Mouse (Mus musculus): Measurements from ENCODE around the gene Pkig. TPM values are rescaled to one million over a fixed set of nuclear protein-coding genes. Genes with fewer than 3 reads are reported as not detected.
A peak's percentile ranks its signal among the peaks of the same experiment; 100 is the strongest.

The Pkig gene
- polyA plus RNA-seq, 1 experiment from 2014 or later: 174 TPM

DNA sequence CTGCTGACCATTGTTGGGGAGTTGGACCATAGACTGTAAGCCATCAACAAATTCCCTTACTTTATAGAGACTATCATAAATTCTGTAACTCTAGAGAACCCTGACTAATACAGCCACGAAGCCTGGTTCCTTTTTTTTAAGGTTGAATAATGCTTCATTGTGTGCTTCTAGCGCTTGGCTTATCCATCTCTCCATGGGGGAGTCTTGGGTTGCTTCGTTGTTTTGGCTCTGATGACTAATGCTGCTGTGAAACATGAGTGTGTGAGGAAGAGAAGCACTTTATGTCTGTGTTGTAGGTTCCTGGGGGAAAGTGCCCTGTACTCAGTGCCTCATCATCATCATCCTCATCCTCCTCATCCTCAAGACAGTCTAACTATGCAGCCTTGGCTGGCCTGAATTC, 5.7 kb downstream of the Pkig start:
- Histone ChIP-seq H3K4me2 (no peak overlapping the region), H3K27me3 (no peaks in the 10 kb centered on the region), H3K9me3 (replicated peaks) (no peaks in the 10 kb centered on the region), H3K4me1 (peaks cover 46% of the 10 kb centered on the region), H3K36me3 (no peaks in the 10 kb centered on the region), H3K27ac (no peak overlapping the region), H3K9ac (no peak overlapping the region), H3K4me3 (replicated peaks) (no peak overlapping the region)
- 44% methylated on average over 3 of the region's 3 CpGs for WGBS
- no peak for ATAC-seq (replicated peaks; ENCODE audit: low FRiP score)

DNA sequence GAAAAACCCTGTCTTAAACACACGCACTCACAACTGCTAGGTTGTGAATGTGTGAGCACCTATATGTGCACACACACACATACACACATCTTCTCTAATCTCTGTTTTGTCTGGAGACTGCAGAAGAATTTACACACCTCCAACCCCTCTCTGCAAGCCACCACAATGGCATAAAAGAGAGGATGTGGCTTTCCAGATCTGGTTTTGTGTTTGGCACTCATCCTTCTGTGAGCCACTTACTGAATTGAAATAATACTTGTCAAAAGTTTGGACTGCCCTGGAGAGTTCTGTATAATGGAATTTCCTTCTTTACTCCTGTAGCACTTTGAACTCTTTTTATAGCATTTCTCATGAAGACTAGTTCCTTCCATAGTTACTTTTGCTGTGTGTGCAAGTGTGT, 8.9 kb downstream of the Pkig start:
- 0 out of 2 replicates have a peak, but pooled peaks cover 3% of the 10 kb centered on the region for H3K36me3 ChIP-seq
- H3K27me3 ChIP-seq: no peaks in the 10 kb centered on the region
- H3K4me3 ChIP-seq (replicated peaks): no peak overlapping the region
- no peak for ATAC-seq (replicated peaks; ENCODE audit: low FRiP score)
- no peak overlapping the region for H3K4me2 ChIP-seq
- H3K9me3 ChIP-seq (replicated peaks): no peaks in the 10 kb centered on the region
- no peak overlapping the region for H3K27ac ChIP-seq
- no peak overlapping the region for H3K9ac ChIP-seq
- WGBS: 94% methylated on average over 1 of the region's 1 CpGs
- peaks cover 15% of the 10 kb centered on the region for H3K4me1 ChIP-seq

DNA sequence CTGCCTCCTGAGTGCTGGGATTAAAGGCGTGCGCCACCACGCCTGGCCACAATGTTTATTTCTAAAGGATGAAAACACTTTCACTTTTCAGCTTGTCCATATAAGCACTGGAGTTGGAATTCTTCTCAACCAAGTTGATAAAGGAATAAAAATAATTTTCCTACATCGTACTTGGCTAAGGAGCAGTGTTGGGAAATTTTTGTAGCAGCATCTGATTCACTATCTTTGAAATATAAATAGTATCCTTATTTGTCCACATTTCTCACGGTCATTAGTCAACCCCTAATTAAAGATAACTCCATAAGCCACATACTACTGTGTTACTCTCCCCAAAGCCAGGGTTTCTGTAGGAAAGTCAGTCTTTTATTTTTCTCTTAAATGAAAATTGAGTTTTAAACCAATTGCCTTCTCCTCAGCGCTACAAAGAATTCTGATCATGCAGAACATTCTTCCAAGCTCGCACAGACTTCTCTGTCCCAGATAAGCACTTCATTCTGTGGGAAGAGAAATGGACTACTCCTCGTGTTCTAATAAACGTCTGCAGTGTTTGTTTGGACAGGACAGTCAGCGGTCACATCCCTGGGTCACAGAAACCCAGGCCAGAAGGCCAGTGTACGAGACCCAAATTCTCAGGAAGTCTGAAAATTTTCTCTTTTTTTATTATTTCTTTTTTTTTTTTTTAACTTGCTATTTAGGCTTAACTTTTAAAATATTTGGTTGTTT, 12.8 kb downstream of the Pkig start:
- Histone ChIP-seq H3K4me1 (peaks cover 25% of the 10 kb centered on the region), H3K9me3 (replicated peaks) (no peaks in the 10 kb centered on the region), H3K9ac (no peak overlapping the region), H3K36me3 (0 out of 2 replicates have a peak, but pooled peaks cover 3% of the 10 kb centered on the region), H3K27ac (no peak overlapping the region), H3K27me3 (no peaks in the 10 kb centered on the region), H3K4me3 (replicated peaks) (no peak overlapping the region), H3K4me2 (no peak overlapping the region)
- no peak for ATAC-seq (replicated peaks; ENCODE audit: low FRiP score)
- WGBS: 78% methylated on average over 11 of the region's 11 CpGs

DNA sequence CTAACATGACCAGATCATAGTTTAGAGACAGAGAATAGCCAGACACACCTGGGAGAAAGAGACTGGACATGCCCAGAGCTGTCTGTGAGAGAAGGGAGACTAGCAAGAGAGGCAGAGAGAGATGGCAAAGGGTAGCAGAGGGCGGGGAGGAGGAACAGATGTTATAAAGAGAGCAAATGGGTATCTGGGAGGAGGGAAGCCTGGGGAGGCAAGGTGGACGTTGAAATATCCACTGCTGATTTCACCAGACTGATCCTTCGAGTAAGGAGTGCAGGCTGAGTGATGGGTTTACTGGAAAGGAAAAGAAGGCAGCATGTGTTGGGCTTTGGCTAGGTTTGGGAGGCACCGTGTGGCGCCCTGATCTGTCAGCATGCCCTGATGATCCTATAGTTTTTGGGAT, 16.2 kb downstream of the Pkig start:
- no peaks in the 10 kb centered on the region for H3K9me3 ChIP-seq (replicated peaks)
- H3K27ac ChIP-seq: peak overlapping the region; percentile 79
- H3K27me3 ChIP-seq: no peaks in the 10 kb centered on the region
- no peak overlapping the region for H3K9ac ChIP-seq
- 0 out of 2 replicates have a peak, but pooled peaks cover 3% of the 10 kb centered on the region for H3K36me3 ChIP-seq
- no peak overlapping the region; the same call in 1 of the 2 replicates for H3K4me2 ChIP-seq
- peaks cover 35% of the 10 kb centered on the region for H3K4me1 ChIP-seq
- no peak overlapping the region for H3K4me3 ChIP-seq (replicated peaks)
- no peak for ATAC-seq (replicated peaks; ENCODE audit: low FRiP score)
- 41% methylated on average over 5 of the region's 5 CpGs for WGBS

DNA sequence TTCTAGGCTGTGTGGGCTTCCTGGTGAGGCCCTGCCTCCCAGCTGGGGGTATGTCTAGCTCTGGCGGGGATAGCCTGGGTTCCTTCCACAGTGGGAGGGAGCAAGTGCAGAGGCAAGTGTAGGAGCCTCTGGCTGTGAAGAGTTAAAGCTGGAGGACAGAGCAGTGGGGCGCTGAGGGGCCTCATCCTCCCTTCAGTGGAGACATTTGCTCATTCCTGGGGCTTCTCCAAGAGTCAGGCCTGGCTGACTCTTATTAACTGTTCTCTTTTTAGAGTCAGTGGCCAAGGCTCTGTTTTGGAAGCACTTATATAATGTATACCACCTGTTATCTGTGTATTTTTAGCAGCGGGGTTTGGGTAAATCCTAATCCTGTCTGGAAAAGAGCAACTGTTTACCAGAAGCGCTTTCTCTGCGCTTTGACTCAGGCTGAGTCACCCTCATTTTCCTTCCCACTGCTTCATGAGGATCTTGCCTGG, 17.0 kb downstream of the Pkig start:
- H3K4me2 ChIP-seq: peak overlapping the region; percentile 10

DNA sequence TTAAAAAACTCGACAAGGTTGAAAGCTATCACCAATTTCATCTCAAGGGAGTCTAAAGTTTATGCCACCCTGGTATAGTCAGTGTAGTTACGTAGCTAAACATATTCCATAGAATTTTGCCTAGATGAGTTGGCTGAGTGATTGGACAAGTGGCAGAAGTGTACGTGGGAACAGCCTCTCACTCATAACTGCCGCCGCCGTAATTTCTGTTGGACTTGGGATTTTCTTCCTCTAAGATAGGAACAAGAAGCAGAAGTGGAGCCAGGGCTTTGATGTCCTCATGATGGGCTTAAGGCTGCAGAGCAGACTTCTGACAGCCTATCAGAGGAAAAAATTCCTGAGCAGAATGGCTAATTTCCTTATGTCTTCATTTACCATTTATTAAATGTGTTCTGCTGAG, 17.5 kb downstream of the Pkig start:
- H3K9me3 ChIP-seq (replicated peaks): no peaks in the 10 kb centered on the region
- H3K27ac ChIP-seq: peak overlapping the region; percentile 79
- WGBS: 59% methylated on average over 6 of the region's 6 CpGs
- peaks cover 35% of the 10 kb centered on the region for H3K4me1 ChIP-seq
- H3K36me3 ChIP-seq: 0 out of 2 replicates have a peak, but pooled peaks cover 3% of the 10 kb centered on the region
- no peak overlapping the region for H3K9ac ChIP-seq
- H3K4me2 ChIP-seq: no peak overlapping the region
- no peak overlapping the region for H3K4me3 ChIP-seq (replicated peaks)
- ATAC-seq (replicated peaks; ENCODE audit: low FRiP score): no peak
- no peaks in the 10 kb centered on the region for H3K27me3 ChIP-seq

More for the DNA sequence above, 17.0 kb downstream of the Pkig start:
- H3K27me3 ChIP-seq: no peaks in the 10 kb centered on the region
- H3K27ac ChIP-seq: peak overlapping the region; percentile 79
- peak; percentile 85 for ATAC-seq (replicated peaks; ENCODE audit: low FRiP score)
- H3K9ac ChIP-seq: no peak overlapping the region
- H3K36me3 ChIP-seq: 0 out of 2 replicates have a peak, but pooled peaks cover 3% of the 10 kb centered on the region
- no peaks in the 10 kb centered on the region for H3K9me3 ChIP-seq (replicated peaks)
- 31% methylated on average over 5 of the region's 5 CpGs for WGBS
- H3K4me1 ChIP-seq: peaks cover 35% of the 10 kb centered on the region
- no peak overlapping the region for H3K4me3 ChIP-seq (replicated peaks)

DNA sequence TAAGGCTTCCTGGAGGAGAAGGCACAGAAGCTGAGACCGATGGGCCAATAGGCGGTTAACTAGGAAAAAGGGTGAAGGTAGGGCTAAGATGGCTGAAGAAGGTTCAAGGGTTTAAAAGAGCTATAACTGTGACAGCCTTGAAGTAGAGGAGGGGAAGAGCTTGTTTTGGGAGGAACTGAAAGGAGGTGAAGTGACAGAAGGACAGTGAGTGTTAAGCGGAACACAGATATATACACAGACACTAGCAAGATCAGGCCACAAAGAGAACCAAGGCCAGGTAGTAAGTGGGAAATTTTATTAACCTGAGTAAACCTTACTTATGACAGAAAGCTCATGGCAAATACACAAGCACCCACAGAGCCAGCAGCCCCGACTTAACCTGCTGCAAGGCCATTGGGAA, 18.1 kb downstream of the Pkig start:
- Histone ChIP-seq H3K4me1 (peaks cover 35% of the 10 kb centered on the region), H3K4me3 (replicated peaks) (no peak overlapping the region), H3K4me2 (no peak overlapping the region), H3K27ac (no peak overlapping the region), H3K9me3 (replicated peaks) (no peaks in the 10 kb centered on the region), H3K36me3 (peaks cover 6% of the 10 kb centered on the region; the same call in 1 of the 2 replicates), H3K27me3 (no peaks in the 10 kb centered on the region), H3K9ac (no peak overlapping the region)
- ATAC-seq (replicated peaks; ENCODE audit: low FRiP score): no peak
- WGBS: 91% methylated on average over 4 of the region's 4 CpGs

DNA sequence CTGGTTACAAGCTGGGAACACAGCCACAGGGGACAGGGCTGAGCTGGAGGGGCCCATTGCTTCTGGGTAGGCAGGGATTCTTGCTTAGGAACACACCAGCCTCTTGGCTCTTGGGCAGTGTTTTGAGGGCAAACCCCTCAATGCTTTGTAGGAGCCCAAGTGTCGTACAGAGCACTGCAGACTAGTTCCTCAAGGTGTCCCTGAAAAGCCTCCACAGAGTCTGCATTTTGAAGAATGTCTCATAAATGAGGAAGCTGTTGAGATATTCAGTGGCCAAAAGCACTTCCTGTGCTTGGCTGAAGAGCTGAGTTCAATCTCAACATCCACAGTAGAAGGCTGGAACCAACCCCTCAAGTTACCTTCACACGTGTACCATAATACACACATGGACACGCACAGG, 18.6 kb downstream of the Pkig start:
- Histone ChIP-seq H3K4me3 (replicated peaks) (no peak overlapping the region), H3K27ac (no peak overlapping the region; the same call in 1 of the 2 replicates), H3K4me2 (no peak overlapping the region), H3K9me3 (replicated peaks) (no peaks in the 10 kb centered on the region), H3K4me1 (peaks cover 35% of the 10 kb centered on the region), H3K27me3 (no peaks in the 10 kb centered on the region), H3K9ac (no peak overlapping the region), H3K36me3 (peaks cover 4% of the 10 kb centered on the region; the same call in 1 of the 2 replicates)
- WGBS: 92% methylated on average over 3 of the region's 3 CpGs
- ATAC-seq (replicated peaks; ENCODE audit: low FRiP score): no peak

DNA sequence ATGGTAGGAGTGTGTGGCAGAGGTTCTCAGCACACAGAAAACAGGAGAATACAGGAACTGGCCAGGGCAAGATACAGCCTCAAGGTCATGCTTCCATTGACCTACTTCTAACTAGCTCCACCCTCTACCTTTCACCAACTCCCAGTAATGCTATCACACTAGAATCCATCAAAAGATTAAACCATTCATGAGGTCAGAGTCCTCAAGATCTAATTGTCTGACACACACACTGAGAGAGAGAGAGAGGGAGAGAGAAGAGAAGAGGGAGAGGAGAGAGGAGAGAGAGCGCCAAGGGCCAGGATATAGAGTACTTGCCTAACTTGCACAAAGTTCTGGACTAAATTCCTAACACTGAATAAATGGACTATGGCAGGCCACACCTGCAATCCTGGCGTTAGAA, 24.2 kb downstream of the Pkig start:
- Histone ChIP-seq H3K9ac (no peak overlapping the region), H3K27ac (no peak overlapping the region), H3K4me3 (replicated peaks) (no peak overlapping the region), H3K4me2 (no peak overlapping the region), H3K4me1 (peaks cover 19% of the 10 kb centered on the region), H3K9me3 (replicated peaks) (no peaks in the 10 kb centered on the region), H3K27me3 (no peaks in the 10 kb centered on the region), H3K36me3 (peaks cover 3% of the 10 kb centered on the region; the same call in 1 of the 2 replicates)
- WGBS: 86% methylated on average over 2 of the region's 2 CpGs
- ATAC-seq (replicated peaks; ENCODE audit: low FRiP score): no peak

DNA sequence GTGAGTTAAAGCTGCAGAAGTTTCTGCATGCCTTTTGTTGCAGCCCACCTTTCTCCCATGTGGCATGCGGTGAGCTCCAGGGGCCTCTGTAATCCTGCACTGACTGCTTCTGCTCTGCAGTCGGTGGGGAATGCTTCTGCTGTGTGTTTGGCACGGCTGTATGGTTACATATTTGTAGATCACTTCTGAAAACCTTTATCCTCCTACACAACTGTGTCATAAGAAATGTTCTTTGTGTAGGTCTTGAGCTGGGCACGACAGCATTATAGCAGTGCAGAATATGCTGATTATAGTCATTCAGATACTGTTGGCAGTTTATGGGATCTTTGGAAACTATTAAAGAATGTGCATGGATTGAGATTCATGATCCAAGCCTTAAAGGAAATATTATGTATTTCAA, 27.1 kb downstream of the Pkig start:
- WGBS: 53% methylated on average over 4 of the region's 4 CpGs
- H3K27me3 ChIP-seq: no peaks in the 10 kb centered on the region
- H3K4me3 ChIP-seq (replicated peaks): no peak overlapping the region
- H3K27ac ChIP-seq: peak overlapping the region; percentile 76
- peaks cover 32% of the 10 kb centered on the region for H3K4me1 ChIP-seq
- no peaks in the 10 kb centered on the region for H3K9me3 ChIP-seq (replicated peaks)
- H3K4me2 ChIP-seq: no peak overlapping the region
- peaks cover 3% of the 10 kb centered on the region; the same call in 1 of the 2 replicates for H3K36me3 ChIP-seq
- H3K9ac ChIP-seq: no peak overlapping the region
- ATAC-seq (replicated peaks; ENCODE audit: low FRiP score): no peak

DNA sequence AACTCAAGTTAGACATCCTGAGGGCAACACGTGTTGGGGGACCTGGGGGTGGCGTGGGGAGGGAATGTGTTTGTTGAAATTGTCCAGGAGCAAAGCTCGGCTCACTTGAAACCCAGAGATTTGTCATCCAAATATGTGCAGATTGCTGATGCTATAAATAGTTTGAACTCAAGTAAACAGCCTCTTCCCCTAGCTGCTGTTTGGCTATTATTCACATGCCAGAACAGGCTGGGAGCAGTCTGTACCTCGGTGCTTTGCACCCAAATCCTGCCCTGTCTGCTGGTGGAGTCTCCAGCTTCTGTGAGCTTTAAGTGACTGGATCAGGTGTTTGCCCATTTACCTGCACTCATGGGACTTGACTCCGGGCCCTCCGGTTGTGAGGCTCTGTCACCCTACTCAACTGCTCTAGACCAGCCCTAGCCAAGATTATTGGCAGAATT, 27.6 kb downstream of the Pkig start:
- Histone ChIP-seq H3K4me1 (peaks cover 37% of the 10 kb centered on the region), H3K4me2 (no peak overlapping the region), H3K27ac (peak overlapping the region; percentile 76), H3K27me3 (no peaks in the 10 kb centered on the region), H3K4me3 (replicated peaks) (no peak overlapping the region), H3K9ac (no peak overlapping the region), H3K9me3 (replicated peaks) (no peaks in the 10 kb centered on the region), H3K36me3 (peaks cover 3% of the 10 kb centered on the region; the same call in 1 of the 2 replicates)
- 53% methylated on average over 6 of the region's 6 CpGs for WGBS
- 0 out of 2 replicates have a peak, but pooled peaks have one; percentile 25 for ATAC-seq (replicated peaks; ENCODE audit: low FRiP score)

DNA sequence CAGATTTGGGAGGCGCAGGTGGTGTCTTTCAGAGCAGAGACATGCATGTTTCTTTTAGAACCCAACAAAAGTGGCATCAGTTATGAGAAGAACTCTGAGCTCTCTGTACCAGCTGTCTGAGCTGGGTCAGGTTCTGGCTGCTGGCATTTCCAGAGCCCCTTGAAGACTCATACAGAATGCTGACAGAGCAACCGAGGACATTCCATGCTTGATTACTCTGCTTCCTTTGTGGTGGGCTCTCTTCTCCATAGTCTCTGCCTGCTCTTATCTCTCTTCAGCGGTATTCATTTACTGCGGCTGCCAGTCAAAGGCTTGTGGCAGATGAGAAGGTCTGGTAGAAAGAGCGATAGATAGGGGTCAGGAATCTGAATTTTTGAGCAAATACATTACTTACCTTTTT, 28.0 kb downstream of the Pkig start:
- Histone ChIP-seq H3K9me3 (replicated peaks) (no peaks in the 10 kb centered on the region), H3K4me1 (peaks cover 41% of the 10 kb centered on the region), H3K27me3 (no peaks in the 10 kb centered on the region), H3K27ac (peak overlapping the region; percentile 76), H3K4me3 (replicated peaks) (no peak overlapping the region), H3K9ac (no peak overlapping the region), H3K4me2 (no peak overlapping the region), H3K36me3 (no peaks in the 10 kb centered on the region)
- WGBS: 79% methylated on average over 5 of the region's 5 CpGs
- ATAC-seq (replicated peaks; ENCODE audit: low FRiP score): no peak

Data from kidney, embryonic 15.5 days (tissue).